Mouse (Mus musculus): ENCODE measurements around the gene Elmsan1. TPM values are rescaled to one million over a fixed set of nuclear protein-coding genes. Genes with fewer than 3 reads are reported as not detected.

Gene Elmsan1
- polyA plus RNA-seq, 1 experiment from 2014 or later, result 6.1 TPM

DNA sequence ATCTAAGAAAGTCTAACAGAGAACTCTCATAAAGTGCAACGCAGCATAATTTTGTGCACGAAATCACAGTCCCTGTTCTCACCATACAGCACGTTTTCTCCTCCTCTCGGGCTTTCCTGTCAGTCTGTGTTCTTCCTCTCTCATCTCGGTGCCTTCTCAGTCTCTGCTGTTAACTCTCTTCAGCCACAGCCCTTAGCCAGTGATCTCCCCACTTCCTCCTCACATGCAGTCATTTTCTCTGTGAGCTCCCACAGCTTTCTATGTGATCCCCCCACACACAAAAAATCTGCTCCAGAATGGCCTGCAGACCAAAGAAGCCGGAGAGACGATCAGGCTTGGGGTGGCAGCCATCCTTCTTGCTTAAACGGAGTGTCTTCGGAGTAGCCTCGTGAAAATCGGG lies 9.6 kb downstream of the Elmsan1 start:
- no peaks in the 10 kb centered on the region for H3K36me3 ChIP-seq (ENCODE audit: control insufficient read depth, insufficient read depth, low read length)
- H3K9me3 ChIP-seq (ENCODE audit: control insufficient read depth, low read length), result no peaks in the 10 kb centered on the region
- no peak overlapping the region for H3K4me2 ChIP-seq (replicated peaks; ENCODE audit: low read depth, low read length)
- no peaks in the 10 kb centered on the region; the same call in 1 of the 2 replicates for H3K4me1 ChIP-seq (replicated peaks; ENCODE audit: control insufficient read depth, insufficient read depth, low read length)
- DNase-seq (ENCODE audit: low spot score) (no peak), ATAC-seq (ENCODE audit: low FRiP score) (no peak)
- H3K4me3 ChIP-seq (ENCODE audit: low read depth, low read length), result no peak overlapping the region
- no peak overlapping the region for H3K27ac ChIP-seq (ENCODE audit: low read depth, low read length)
- no peak overlapping the region for H3K9ac ChIP-seq (ENCODE audit: low read depth, low read length)
- WGBS, result 90% methylated on average over 11 of the region's 11 CpGs
- no peaks in the 10 kb centered on the region for H3K27me3 ChIP-seq (ENCODE audit: control insufficient read depth, insufficient read depth, low read length)

DNA sequence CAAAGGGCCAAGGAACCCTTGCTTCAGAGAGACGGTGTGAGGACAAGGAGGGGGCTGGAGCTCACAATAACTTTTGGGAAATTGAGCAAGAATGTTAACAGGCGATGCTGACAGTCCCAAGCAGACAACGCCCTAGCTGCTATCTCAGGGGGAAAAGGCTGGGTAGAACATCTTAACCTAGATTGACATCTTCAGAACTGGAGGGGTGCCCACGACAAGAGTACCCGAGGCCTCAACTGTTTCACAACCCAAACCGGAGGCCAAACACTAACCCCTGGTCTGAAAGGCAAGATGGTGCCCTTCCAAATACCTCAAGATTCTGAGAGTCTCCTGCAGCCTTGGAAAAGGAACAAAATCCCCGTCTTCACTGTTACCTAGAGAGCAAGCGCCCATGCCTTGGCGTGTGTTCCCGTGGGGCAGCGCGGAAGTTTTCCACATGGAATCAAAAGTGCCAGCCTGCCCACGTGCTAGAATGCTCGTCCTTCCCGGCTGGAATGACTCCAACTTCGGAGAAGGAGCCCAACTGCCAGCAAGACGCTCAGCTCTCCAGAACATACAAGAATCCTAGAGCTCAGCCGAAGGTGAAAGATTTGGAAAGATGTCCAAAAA lies 11.4 kb downstream of the Elmsan1 start:
- no peak overlapping the region for H3K27ac ChIP-seq (ENCODE audit: low read depth, low read length)
- H3K27me3 ChIP-seq (ENCODE audit: control insufficient read depth, insufficient read depth, low read length), result no peaks in the 10 kb centered on the region
- H3K9me3 ChIP-seq (ENCODE audit: control insufficient read depth, low read length), result no peaks in the 10 kb centered on the region
- H3K9ac ChIP-seq (ENCODE audit: low read depth, low read length), result no peak overlapping the region
- DNase-seq (ENCODE audit: low spot score) (no peak), ATAC-seq (ENCODE audit: low FRiP score) (no peak)
- 93% methylated on average over 18 of the region's 18 CpGs for WGBS
- H3K4me3 ChIP-seq (ENCODE audit: low read depth, low read length), result no peak overlapping the region
- H3K4me2 ChIP-seq (replicated peaks; ENCODE audit: low read depth, low read length), result no peak overlapping the region
- no peaks in the 10 kb centered on the region; the same call in 1 of the 2 replicates for H3K4me1 ChIP-seq (replicated peaks; ENCODE audit: control insufficient read depth, insufficient read depth, low read length)
- H3K36me3 ChIP-seq (ENCODE audit: control insufficient read depth, insufficient read depth, low read length), result no peaks in the 10 kb centered on the region

DNA sequence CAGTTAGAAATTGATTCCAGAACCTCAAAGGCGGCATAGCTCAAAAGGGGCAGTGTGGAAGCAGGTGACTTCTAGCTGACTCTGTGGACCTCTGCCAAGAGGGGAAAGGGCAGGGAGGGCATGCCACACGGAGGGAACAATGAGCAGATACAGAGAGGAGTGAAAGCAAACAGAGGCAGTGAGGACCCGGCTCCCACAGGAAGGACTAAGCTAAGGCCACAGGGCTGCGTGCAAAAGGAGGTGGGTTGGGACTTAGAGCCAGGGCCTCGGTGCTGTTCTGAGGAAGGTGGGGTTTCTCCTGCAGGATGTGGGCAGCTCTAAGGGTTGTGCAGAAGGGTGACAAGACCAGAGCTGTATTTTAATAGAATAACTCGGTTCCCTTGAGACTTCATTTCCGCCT lies 12.2 kb downstream of the Elmsan1 start:
- no peak overlapping the region for H3K4me2 ChIP-seq (replicated peaks; ENCODE audit: low read depth, low read length)
- no peaks in the 10 kb centered on the region for H3K9me3 ChIP-seq (ENCODE audit: control insufficient read depth, low read length)
- ATAC-seq (ENCODE audit: low FRiP score) (no peak), DNase-seq (ENCODE audit: low spot score) (no peak)
- no peak overlapping the region for H3K4me3 ChIP-seq (ENCODE audit: low read depth, low read length)
- no peaks in the 10 kb centered on the region for H3K27me3 ChIP-seq (ENCODE audit: control insufficient read depth, insufficient read depth, low read length)
- no peaks in the 10 kb centered on the region for H3K36me3 ChIP-seq (ENCODE audit: control insufficient read depth, insufficient read depth, low read length)
- no peak overlapping the region for H3K27ac ChIP-seq (ENCODE audit: low read depth, low read length)
- H3K4me1 ChIP-seq (replicated peaks; ENCODE audit: control insufficient read depth, insufficient read depth, low read length), result no peaks in the 10 kb centered on the region; the same call in 1 of the 2 replicates
- H3K9ac ChIP-seq (ENCODE audit: low read depth, low read length), result no peak overlapping the region
- WGBS, result 60% methylated on average over 7 of the region's 7 CpGs

DNA sequence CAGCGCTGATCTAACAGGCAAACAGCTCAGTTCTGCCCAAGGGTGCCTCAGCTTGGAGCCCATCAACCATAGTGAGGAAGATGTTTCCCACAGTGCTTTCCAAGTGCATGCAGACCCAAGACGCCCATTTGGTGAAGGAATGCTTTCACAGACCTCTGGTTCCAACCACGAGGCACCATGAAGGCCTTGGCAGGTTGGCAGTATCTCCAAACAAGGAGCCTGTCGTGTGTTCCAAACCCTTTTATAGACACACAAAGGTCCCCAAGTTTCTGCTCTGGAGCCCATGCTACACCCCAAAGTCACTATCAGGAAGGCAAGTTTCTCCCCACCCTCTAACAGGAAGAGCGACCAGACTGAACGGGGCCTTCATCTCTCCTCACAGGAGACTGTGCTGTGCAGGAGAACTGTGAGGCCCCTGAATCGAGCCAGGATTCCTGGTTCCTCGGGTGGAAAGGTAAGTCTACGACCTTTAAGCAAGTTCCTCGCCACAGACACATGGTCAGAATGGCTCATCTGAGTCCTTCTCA lies 13.0 kb downstream of the Elmsan1 start:
- Histone ChIP-seq H3K4me2 (replicated peaks; ENCODE audit: low read depth, low read length) (no peak overlapping the region), H3K27ac (ENCODE audit: low read depth, low read length) (no peak overlapping the region), H3K9me3 (ENCODE audit: control insufficient read depth, low read length) (no peaks in the 10 kb centered on the region), H3K4me3 (ENCODE audit: low read depth, low read length) (no peak overlapping the region), H3K9ac (ENCODE audit: low read depth, low read length) (no peak overlapping the region), H3K36me3 (ENCODE audit: control insufficient read depth, insufficient read depth, low read length) (no peaks in the 10 kb centered on the region), H3K4me1 (replicated peaks; ENCODE audit: control insufficient read depth, insufficient read depth, low read length) (no peaks in the 10 kb centered on the region; the same call in 1 of the 2 replicates), H3K27me3 (ENCODE audit: control insufficient read depth, insufficient read depth, low read length) (no peaks in the 10 kb centered on the region)
- 88% methylated on average over 10 of the region's 10 CpGs for WGBS
- no peak for DNase-seq (ENCODE audit: low spot score)
- ATAC-seq (ENCODE audit: low FRiP score), result no peak

DNA sequence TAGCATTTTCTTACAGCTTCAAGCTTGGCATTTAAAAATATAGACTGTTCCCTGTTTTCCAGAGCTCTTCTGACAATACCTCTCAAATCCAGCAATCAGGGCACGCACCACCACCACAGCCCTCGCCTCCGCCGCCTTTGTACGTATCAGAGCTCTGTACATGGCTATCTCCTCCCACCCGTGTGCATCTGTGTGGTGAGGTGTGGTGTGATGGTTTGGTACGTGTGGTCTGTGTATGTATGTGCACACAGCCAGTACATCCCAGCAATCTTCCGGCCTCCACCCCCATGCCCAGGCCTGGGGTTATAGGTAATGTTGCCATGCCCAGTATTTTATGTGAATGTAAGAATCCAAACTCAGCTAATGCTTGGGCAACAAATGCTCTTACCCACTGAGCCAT lies 14.0 kb downstream of the Elmsan1 start:
- WGBS, result 95% methylated on average over 8 of the region's 8 CpGs
- Histone ChIP-seq H3K9ac (ENCODE audit: low read depth, low read length) (no peak overlapping the region), H3K27me3 (ENCODE audit: control insufficient read depth, insufficient read depth, low read length) (no peaks in the 10 kb centered on the region), H3K4me2 (replicated peaks; ENCODE audit: low read depth, low read length) (no peak overlapping the region), H3K9me3 (ENCODE audit: control insufficient read depth, low read length) (no peaks in the 10 kb centered on the region), H3K36me3 (ENCODE audit: control insufficient read depth, insufficient read depth, low read length) (no peaks in the 10 kb centered on the region), H3K27ac (ENCODE audit: low read depth, low read length) (no peak overlapping the region), H3K4me3 (ENCODE audit: low read depth, low read length) (no peak overlapping the region), H3K4me1 (replicated peaks; ENCODE audit: control insufficient read depth, insufficient read depth, low read length) (no peaks in the 10 kb centered on the region; the same call in 1 of the 2 replicates)
- ATAC-seq (ENCODE audit: low FRiP score), result no peak
- DNase-seq (ENCODE audit: low spot score), result no peak

DNA sequence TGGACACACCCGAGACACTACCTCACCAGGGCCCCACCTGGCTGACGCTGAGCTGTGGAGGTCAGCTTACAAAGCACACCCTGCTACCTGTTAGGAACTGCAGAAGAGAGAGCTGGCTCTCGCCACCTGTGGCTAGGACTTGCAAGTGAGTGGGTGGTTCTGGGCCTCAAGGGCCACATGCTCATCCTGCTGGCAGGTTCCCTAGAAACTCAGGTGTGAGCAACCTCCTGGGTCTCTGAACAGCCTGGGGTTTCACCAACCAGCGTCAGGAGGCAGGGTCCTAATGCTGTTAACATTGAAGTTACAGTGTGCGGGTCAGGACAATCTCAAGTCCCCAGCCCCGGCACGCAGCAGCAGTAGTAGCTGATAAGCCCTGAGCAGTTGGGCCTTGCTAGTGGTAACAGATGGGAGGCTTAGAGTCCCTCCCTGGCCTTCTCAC lies 14.9 kb downstream of the Elmsan1 start:
- no peak for DNase-seq (ENCODE audit: low spot score)
- no peak overlapping the region for H3K27ac ChIP-seq (ENCODE audit: low read depth, low read length)
- ATAC-seq (ENCODE audit: low FRiP score), result no peak
- no peak overlapping the region for H3K9ac ChIP-seq (ENCODE audit: low read depth, low read length)
- no peak overlapping the region for H3K4me3 ChIP-seq (ENCODE audit: low read depth, low read length)
- no peaks in the 10 kb centered on the region for H3K9me3 ChIP-seq (ENCODE audit: control insufficient read depth, low read length)
- H3K4me2 ChIP-seq (replicated peaks; ENCODE audit: low read depth, low read length), result no peak overlapping the region
- no peaks in the 10 kb centered on the region for H3K27me3 ChIP-seq (ENCODE audit: control insufficient read depth, insufficient read depth, low read length)
- no peaks in the 10 kb centered on the region for H3K36me3 ChIP-seq (ENCODE audit: control insufficient read depth, insufficient read depth, low read length)
- no peaks in the 10 kb centered on the region; the same call in 1 of the 2 replicates for H3K4me1 ChIP-seq (replicated peaks; ENCODE audit: control insufficient read depth, insufficient read depth, low read length)
- 69% methylated on average over 7 of the region's 7 CpGs for WGBS

DNA sequence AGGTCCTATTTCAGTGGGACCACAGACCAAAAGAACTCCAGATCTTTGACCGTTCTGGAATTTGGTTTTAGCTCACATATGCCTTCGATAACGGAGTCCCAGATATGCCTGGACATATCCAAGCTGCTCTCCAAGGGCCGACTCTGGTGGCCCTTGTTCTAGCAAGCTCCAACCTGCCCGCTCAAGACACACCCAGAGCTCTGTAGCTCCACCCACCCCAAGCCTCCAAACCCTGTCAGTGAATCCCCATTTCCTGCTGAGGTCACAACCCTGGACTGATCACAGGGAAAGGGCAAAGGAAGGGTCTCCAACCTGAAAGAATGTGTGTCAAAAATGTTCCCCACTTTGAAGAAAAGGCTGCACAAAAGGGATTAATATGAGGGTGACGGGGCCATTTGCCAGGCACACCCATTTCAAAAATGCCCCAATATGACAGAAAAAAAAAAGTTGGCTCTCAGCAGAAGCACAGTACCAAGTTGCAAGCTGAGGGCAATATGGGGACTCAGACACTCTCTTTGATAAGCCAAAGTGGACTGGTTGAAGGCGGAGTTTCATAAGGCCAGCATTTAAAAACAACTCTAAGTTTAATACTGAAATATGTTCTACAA lies 15.4 kb downstream of the Elmsan1 start:
- H3K36me3 ChIP-seq (ENCODE audit: control insufficient read depth, insufficient read depth, low read length), result no peaks in the 10 kb centered on the region
- WGBS, result 77% methylated on average over 7 of the region's 7 CpGs
- no peak overlapping the region for H3K4me3 ChIP-seq (ENCODE audit: low read depth, low read length)
- no peak overlapping the region for H3K4me2 ChIP-seq (replicated peaks; ENCODE audit: low read depth, low read length)
- ATAC-seq (ENCODE audit: low FRiP score), result no peak
- no peak overlapping the region for H3K9ac ChIP-seq (ENCODE audit: low read depth, low read length)
- no peaks in the 10 kb centered on the region for H3K27me3 ChIP-seq (ENCODE audit: control insufficient read depth, insufficient read depth, low read length)
- no peak overlapping the region for H3K27ac ChIP-seq (ENCODE audit: low read depth, low read length)
- DNase-seq (ENCODE audit: low spot score), result no peak
- no peaks in the 10 kb centered on the region; the same call in 1 of the 2 replicates for H3K4me1 ChIP-seq (replicated peaks; ENCODE audit: control insufficient read depth, insufficient read depth, low read length)
- H3K9me3 ChIP-seq (ENCODE audit: control insufficient read depth, low read length), result no peaks in the 10 kb centered on the region

DNA sequence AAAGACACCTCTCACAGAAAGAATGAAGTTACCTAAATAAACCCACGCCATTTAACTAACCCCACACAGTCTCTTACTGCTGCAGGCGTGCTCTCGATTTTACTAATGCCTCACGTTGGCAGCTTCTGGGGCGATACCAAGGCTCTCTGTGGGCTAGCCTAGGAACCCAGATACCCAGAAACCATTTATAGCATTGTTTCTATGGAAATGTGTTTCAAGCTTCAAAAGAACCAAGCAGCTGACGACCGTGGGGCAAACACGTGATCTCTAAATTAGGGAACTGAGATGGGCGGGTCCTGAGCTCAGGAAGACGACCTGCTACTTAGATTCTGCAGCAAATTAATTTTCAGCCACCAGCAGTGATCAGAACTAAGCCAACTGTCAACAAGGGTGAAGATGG lies 16.1 kb downstream of the Elmsan1 start:
- ATAC-seq (ENCODE audit: low FRiP score), result no peak
- 88% methylated on average over 10 of the region's 10 CpGs for WGBS

More for the DNA sequence above, 16.1 kb downstream of the Elmsan1 start:
- Histone ChIP-seq H3K27me3 (ENCODE audit: control insufficient read depth, insufficient read depth, low read length) (no peaks in the 10 kb centered on the region), H3K9me3 (ENCODE audit: control insufficient read depth, low read length) (no peaks in the 10 kb centered on the region), H3K4me3 (ENCODE audit: low read depth, low read length) (no peak overlapping the region), H3K9ac (ENCODE audit: low read depth, low read length) (no peak overlapping the region), H3K27ac (ENCODE audit: low read depth, low read length) (no peak overlapping the region), H3K4me2 (replicated peaks; ENCODE audit: low read depth, low read length) (no peak overlapping the region), H3K4me1 (replicated peaks; ENCODE audit: control insufficient read depth, insufficient read depth, low read length) (no peaks in the 10 kb centered on the region; the same call in 1 of the 2 replicates), H3K36me3 (ENCODE audit: control insufficient read depth, insufficient read depth, low read length) (no peaks in the 10 kb centered on the region)
- no peak for DNase-seq (ENCODE audit: low spot score)

Measured in hindbrain, embryonic 11.5 days (tissue).